Mouse (Mus musculus) forebrain, embryonic 11.5 days (tissue): ENCODE data around the gene Ptpn3. TPM values are rescaled to one million over a fixed set of nuclear protein-coding genes. Genes with fewer than 3 reads are reported as not detected.

Experiments used
- ATAC-seq: fragments of 200-750 bp; cut with Nextera tagmentation; replicated peaks from 2 replicates; pipeline ENCODE4 v1.8.0; 2017; ENCODE audit warnings: moderate TSS enrichment; ENCODE audit not compliant: low FRiP score
- DNase-seq: peaks from one replicate; pipeline ENCODE4 v3.0.0-alpha.2; 2017; ENCODE audit warnings: low spot score
- H3K27ac ChIP-seq: fragments of 300-500 bp; sonication (generic); 2 replicates; pipeline ENCODE4 v1.5.1; 2014; ENCODE audit warnings: low read depth, low read length
- H3K27me3 ChIP-seq: fragments of 300-500 bp; sonication (generic); 2 replicates; pipeline ENCODE4 v1.6.1; 2014; ENCODE audit warnings: mild to moderate bottlenecking, low read length, mixed read lengths; ENCODE audit not compliant: control insufficient read depth, insufficient read depth
- H3K36me3 ChIP-seq: fragments of 300-500 bp; sonication (generic); 2 replicates; pipeline ENCODE4 v1.6.1; 2014; ENCODE audit warnings: mild to moderate bottlenecking, low read length, moderate library complexity, mixed read lengths; ENCODE audit not compliant: control insufficient read depth, insufficient read depth
- H3K4me1 ChIP-seq: fragments of 300-500 bp; sonication (generic); replicated peaks from 2 replicates; pipeline ENCODE4 v1.6.1; 2014; ENCODE audit warnings: low read length, mixed read lengths; ENCODE audit not compliant: control insufficient read depth, insufficient read depth
- H3K4me2 ChIP-seq: fragments of 300-500 bp; sonication (generic); 2 replicates; pipeline ENCODE4 v1.6.1; 2014; ENCODE audit warnings: low read depth, mild to moderate bottlenecking, low read length, moderate library complexity, mixed read lengths; ENCODE audit not compliant: severe bottlenecking
- H3K4me3 ChIP-seq: fragments of 300-500 bp; sonication (generic); 2 replicates; pipeline ENCODE4 v1.5.1; 2014; ENCODE audit warnings: low read depth, low read length
- H3K9ac ChIP-seq: fragments of 300-500 bp; sonication (generic); 2 replicates; pipeline ENCODE4 v1.6.1; 2014; ENCODE audit warnings: low read length
- H3K9me3 ChIP-seq: fragments of 300-500 bp; sonication (generic); 2 replicates; pipeline ENCODE4 v1.6.1; 2016; ENCODE audit warnings: low read length, mixed read lengths; ENCODE audit not compliant: control insufficient read depth
- WGBS: fragments of 180-500 bp; shearing (Covaris S2); extraction: QIAGEN DNeasy Blood & Tissue Kit; methylation state at CpG from one replicate; pipeline ENCODE4 v1.1.7; 2014; 5-methylcytosine and 5-hydroxymethylcytosine counted together
- polyA plus RNA-seq: library from polyadenylated mRNA; unstranded; fragments of >200 nt; fragmentation: Nextera tagmentation; extraction: Ambion mirVana; gene quantifications from 2 replicates; pipeline ENCODE4 v1.2.1, GENCODE M21; 2014

The Ptpn3 gene
- polyA plus RNA-seq, 1 experiment from 2014 or later: 0.81 TPM

DNA sequence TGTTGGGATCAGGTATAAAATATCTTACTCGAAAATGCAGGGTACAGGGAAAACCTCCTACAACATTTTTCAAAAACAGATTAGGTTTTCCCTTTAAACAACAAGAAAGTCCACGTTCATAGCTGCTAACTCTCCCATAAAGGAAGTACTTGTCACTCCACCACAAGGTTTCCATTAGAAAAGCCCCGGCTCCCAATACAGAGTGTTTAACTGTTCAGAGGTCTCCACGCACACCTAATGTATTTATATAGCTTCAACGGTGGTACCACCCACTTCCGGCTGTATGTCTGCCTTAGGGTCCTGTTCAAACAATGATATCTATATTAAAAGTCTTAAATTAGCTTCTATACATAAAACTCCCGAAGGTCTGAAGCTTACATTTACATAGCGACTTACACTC, 39.2 kb downstream of the Ptpn3 start:
- Histone ChIP-seq H3K4me3 (no peak overlapping the region), H3K27ac (no peak overlapping the region), H3K4me1 (peaks cover 5% of the 10 kb centered on the region; the same call in 1 of the 2 replicates), H3K36me3 (no peaks in the 10 kb centered on the region), H3K9ac (no peak overlapping the region), H3K27me3 (no peaks in the 10 kb centered on the region), H3K4me2 (no peak overlapping the region), H3K9me3 (no peaks in the 10 kb centered on the region)
- ATAC-seq: no peak
- 83% methylated on average over 8 of the region's 8 CpGs for WGBS
- DNase-seq: no peak

DNA sequence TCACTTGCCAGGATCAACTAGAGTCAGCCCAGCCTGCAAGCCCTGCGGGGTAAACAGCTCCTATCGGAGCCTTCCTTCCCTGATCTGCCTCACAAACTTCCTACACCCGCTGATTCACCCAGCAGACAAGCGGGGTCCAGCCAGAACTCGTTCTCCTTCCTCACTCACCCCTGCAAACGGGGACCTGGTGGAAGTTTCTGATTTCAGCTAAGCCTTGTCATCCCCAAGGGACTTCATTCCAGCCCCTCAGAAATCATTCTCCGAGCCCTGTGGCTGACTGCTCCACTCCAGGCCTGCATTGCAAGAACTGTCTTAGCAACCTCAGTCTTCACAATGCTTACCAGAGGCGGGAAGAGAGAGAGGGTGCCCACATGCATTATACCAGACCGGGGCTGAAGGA, 39.8 kb downstream of the Ptpn3 start:
- 77% methylated on average over 9 of the region's 9 CpGs for WGBS

DNA sequence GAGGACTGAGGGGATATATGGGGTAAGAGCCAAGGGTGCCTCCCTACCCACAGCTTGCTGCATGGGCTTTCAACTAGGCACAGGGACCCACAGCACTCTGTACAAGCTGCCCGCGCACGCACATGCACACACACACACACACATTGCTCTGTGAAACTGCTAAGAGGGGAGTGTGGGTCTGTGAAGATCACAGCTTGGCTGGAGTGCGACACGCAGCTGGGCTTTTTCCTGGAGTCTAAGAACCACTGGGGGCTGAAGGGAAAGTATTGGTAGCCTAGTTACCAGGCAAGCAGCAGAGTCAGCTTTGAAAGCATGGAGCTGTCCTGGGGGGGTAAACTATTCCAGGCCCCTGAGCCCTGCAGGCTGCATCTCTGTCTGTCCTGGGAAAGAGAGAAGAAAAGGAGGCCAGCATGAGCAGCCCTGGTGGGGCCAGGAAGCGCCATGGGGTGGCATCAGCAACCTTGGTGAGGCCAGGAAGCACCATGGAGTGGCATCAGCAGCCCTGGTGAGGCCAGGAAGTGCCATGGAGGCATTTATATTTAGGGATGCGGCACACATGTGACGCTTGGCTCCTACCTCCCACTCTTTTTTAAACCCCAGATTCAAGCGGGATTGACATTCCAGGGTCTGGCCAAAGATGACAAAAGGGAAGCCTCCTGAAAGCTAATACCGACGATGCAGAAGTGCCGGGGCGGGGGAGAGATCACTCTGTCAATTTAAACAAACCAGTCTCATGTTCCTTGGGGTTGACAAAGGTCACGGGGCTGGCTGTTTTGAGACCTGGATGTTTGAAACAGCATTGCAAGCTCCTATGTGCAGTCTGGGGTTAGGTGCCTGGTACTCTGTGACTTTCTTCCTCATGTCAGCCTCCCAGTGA, 43.2 kb downstream of the Ptpn3 start:
- Histone ChIP-seq H3K4me3 (no peak overlapping the region), H3K36me3 (no peaks in the 10 kb centered on the region), H3K9ac (no peak overlapping the region; the same call in 1 of the 2 replicates), H3K27ac (no peak overlapping the region), H3K4me2 (no peak overlapping the region), H3K9me3 (no peaks in the 10 kb centered on the region), H3K4me1 (peaks cover 5% of the 10 kb centered on the region; the same call in 1 of the 2 replicates), H3K27me3 (no peaks in the 10 kb centered on the region)
- DNase-seq: no peak
- ATAC-seq: no peak
- WGBS: 34% methylated on average over 14 of the region's 14 CpGs

More for the DNA sequence above, 39.8 kb downstream of the Ptpn3 start:
- Histone ChIP-seq H3K4me3 (no peak overlapping the region), H3K9ac (no peak overlapping the region), H3K9me3 (no peaks in the 10 kb centered on the region), H3K27me3 (no peaks in the 10 kb centered on the region), H3K4me1 (peaks cover 5% of the 10 kb centered on the region; the same call in 1 of the 2 replicates), H3K36me3 (no peaks in the 10 kb centered on the region), H3K4me2 (no peak overlapping the region), H3K27ac (no peak overlapping the region)
- ATAC-seq: no peak
- no peak for DNase-seq

DNA sequence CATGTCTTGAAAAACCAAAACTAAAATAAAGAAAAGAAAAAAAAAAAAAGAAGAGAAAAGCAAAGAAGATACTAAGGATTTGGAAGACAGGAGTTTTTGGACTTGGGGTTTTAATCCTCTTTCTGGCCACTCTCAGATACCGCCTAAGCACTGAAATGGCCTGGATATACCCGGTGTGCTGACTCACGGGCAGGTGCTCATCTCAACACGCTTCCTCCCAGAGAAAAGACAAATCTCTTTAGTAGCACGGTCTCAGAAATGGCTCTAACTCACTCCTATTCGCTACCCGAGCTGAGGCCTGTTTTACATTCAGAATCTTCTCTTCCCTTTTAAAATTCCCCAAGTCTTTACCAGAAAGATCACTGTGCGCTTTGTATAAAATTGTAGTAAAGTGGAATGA, 44.2 kb downstream of the Ptpn3 start:
- no peak overlapping the region for H3K4me3 ChIP-seq
- ATAC-seq (no peak), DNase-seq (no peak)
- WGBS: 88% methylated on average over 8 of the region's 8 CpGs
- no peak overlapping the region for H3K27ac ChIP-seq
- no peak overlapping the region for H3K9ac ChIP-seq
- no peak overlapping the region for H3K4me2 ChIP-seq
- peaks cover 5% of the 10 kb centered on the region; the same call in 1 of the 2 replicates for H3K4me1 ChIP-seq
- H3K9me3 ChIP-seq: no peaks in the 10 kb centered on the region
- no peaks in the 10 kb centered on the region for H3K36me3 ChIP-seq
- no peaks in the 10 kb centered on the region for H3K27me3 ChIP-seq

DNA sequence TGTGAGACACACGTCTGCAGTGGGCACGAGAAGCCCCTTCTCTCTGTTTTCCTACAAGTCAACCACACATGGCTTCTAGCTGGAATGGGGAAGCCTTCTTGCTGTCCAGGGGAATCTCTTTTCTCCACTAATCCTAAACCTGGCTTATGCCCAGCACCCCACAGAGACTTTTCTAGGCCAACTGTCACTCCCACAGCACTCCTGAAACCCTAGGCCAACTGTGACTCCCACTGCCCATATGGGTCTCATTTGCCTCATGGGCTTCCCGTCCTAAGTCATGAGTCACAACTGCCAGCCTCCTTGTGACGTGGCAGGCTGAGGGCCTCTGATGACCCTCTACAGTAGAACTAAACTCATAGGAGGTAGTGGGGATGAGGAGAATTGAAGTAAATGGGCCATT, 44.9 kb downstream of the Ptpn3 start:
- H3K9me3 ChIP-seq: no peaks in the 10 kb centered on the region
- H3K27ac ChIP-seq: no peak overlapping the region
- ATAC-seq (no peak), DNase-seq (no peak)
- H3K4me1 ChIP-seq: peaks cover 5% of the 10 kb centered on the region; the same call in 1 of the 2 replicates
- H3K27me3 ChIP-seq: no peaks in the 10 kb centered on the region
- no peak overlapping the region for H3K9ac ChIP-seq
- WGBS: 80% methylated on average over 4 of the region's 4 CpGs
- H3K4me2 ChIP-seq: no peak overlapping the region
- no peak overlapping the region for H3K4me3 ChIP-seq
- no peaks in the 10 kb centered on the region for H3K36me3 ChIP-seq

DNA sequence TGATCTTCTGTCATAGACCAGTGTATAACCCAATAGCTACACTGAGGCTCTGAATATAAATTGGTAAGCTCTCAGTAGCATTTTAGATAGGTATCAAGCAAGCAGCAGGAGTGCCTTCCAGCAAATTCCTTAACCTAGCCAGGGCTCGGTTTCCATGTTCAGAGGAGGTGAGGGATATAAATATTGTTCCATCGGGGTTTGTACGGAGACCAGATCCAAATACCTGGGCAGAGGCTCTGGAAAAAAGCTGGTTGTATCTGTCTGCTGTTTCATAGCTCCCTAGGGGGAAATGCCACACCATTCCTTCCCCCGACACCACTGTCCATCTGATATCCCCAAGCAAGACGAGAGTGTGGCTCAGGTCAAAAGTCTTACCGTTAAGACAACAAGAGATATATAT, 47.2 kb downstream of the Ptpn3 start:
- Histone ChIP-seq H3K27ac (no peak overlapping the region), H3K4me1 (peaks cover 5% of the 10 kb centered on the region; the same call in 1 of the 2 replicates), H3K36me3 (no peaks in the 10 kb centered on the region), H3K27me3 (no peaks in the 10 kb centered on the region), H3K9me3 (no peaks in the 10 kb centered on the region), H3K9ac (no peak overlapping the region), H3K4me2 (no peak overlapping the region), H3K4me3 (no peak overlapping the region)
- DNase-seq: no peak
- ATAC-seq: no peak
- 84% methylated on average over 6 of the region's 6 CpGs for WGBS

DNA sequence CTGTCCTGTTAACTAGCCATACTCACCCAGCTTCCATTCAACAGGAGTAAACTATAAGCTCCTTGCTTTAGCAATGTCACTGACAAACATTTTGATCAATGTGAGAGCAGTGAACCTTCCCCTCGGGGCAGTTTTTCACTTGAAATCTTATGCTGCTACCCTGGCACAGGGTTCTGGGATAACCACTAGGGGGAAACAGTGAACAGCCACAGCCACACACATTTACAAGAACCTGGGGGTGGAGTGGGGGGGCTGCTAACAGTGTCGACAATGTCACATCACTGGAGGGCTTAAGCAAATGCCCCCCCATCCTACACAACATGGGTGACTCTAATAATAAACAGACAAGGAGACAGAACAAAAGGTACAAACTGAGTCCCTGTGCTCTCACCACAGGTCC, 51.0 kb downstream of the Ptpn3 start:
- DNase-seq: no peak
- Histone ChIP-seq H3K4me3 (no peak overlapping the region), H3K27me3 (no peaks in the 10 kb centered on the region), H3K36me3 (no peaks in the 10 kb centered on the region), H3K4me1 (no peaks in the 10 kb centered on the region), H3K9me3 (no peaks in the 10 kb centered on the region), H3K9ac (no peak overlapping the region), H3K4me2 (no peak overlapping the region), H3K27ac (no peak overlapping the region)
- WGBS: 50% methylated on average over 2 of the region's 2 CpGs
- ATAC-seq: no peak

DNA sequence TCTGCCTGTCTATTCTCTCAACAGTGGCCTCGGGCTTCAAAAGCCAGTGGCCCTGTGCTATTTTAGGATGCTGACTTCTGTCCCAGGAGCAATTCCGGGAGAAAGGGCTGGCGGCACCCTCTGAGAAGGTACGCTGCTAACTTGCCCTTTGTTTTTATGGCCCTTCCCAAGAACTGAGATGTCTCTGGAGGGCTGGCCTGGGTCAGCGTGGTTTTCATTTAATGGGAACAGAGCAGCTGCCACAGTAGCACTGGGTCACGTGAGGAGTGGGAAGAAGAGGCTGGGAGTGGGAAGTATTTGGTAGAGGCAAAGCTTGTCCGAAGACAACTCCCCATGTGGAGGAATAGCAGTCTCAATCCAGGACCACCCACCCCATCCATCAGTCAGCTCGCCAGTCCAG, 52.5 kb downstream of the Ptpn3 start:
- H3K27ac ChIP-seq: no peak overlapping the region

DNA sequence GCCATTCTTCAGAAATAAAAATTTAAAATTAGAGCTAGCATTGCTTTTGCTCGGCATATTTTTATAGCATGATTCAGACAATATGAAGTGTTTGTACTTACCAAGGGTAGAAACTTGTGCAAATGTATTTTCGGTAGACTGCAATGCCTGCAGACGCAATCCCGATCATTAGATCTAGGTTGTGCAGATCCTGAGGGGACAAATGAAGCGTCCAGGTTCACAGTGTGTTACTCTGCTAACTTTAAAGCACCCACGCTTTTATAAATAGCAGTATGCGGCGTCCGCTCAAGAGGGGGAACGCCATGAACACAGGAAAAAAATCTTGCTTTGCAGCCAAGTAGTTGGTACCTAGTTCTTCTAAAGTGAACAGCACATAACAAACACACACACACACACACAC, 56.8 kb downstream of the Ptpn3 start:
- no peaks in the 10 kb centered on the region for H3K9me3 ChIP-seq
- no peaks in the 10 kb centered on the region for H3K36me3 ChIP-seq
- no peaks in the 10 kb centered on the region for H3K4me1 ChIP-seq
- no peak overlapping the region for H3K9ac ChIP-seq
- 93% methylated on average over 10 of the region's 10 CpGs for WGBS
- no peaks in the 10 kb centered on the region for H3K27me3 ChIP-seq
- no peak overlapping the region for H3K4me3 ChIP-seq
- no peak overlapping the region for H3K4me2 ChIP-seq
- H3K27ac ChIP-seq: no peak overlapping the region
- ATAC-seq (no peak), DNase-seq (no peak)

More for the DNA sequence above, 52.5 kb downstream of the Ptpn3 start:
- 67% methylated on average over 8 of the region's 8 CpGs for WGBS
- no peaks in the 10 kb centered on the region for H3K36me3 ChIP-seq
- no peak for ATAC-seq
- no peak overlapping the region for H3K4me2 ChIP-seq
- DNase-seq: no peak
- no peaks in the 10 kb centered on the region for H3K9me3 ChIP-seq
- H3K4me3 ChIP-seq: no peak overlapping the region
- no peaks in the 10 kb centered on the region for H3K27me3 ChIP-seq
- H3K9ac ChIP-seq: no peak overlapping the region
- no peaks in the 10 kb centered on the region for H3K4me1 ChIP-seq
